Mouse (Mus musculus) embryonic fibroblast, embryonic 13.5 days (primary cell): Measurements from ENCODE around the gene Lrit3. TPM values are rescaled to one million over a fixed set of nuclear protein-coding genes. Genes with fewer than 3 reads are reported as not detected.

Experiments used
- H3K27ac ChIP-seq: 2 replicates; pipeline ENCODE4 v1.5.1; 2012; ENCODE audit warnings: low read length, control low read depth, inconsistent platforms; ENCODE audit not compliant: insufficient read depth
- H3K4me1 ChIP-seq: 2 replicates; pipeline ENCODE4 v1.6.1; 2011; ENCODE audit warnings: low read length; ENCODE audit not compliant: control insufficient read depth, insufficient read depth
- H3K4me3 ChIP-seq: 2 replicates; pipeline ENCODE4 v1.5.1; 2011; ENCODE audit warnings: mild to moderate bottlenecking, control low read depth, low read length; ENCODE audit not compliant: insufficient read depth
- CTCF ChIP-seq: IDR thresholded peaks from 2 replicates; pipeline ENCODE4 v1.5.1; 2011; ENCODE audit warnings: mild to moderate bottlenecking, control low read depth, low read length, moderate library complexity, borderline replicate concordance; ENCODE audit not compliant: insufficient read depth
- POLR2A ChIP-seq: IDR thresholded peaks from 2 replicates; pipeline ENCODE4 v1.6.1; 2011; ENCODE audit warnings: low read depth, mild to moderate bottlenecking, control low read depth, low read length, moderate library complexity
- polyA plus RNA-seq: library from polyadenylated mRNA; stranded (reverse); fragments of >200 nt; gene quantifications from 2 replicates; pipeline ENCODE4 v1.2.4, GENCODE M21; 2011; ENCODE audit warnings: low read depth; ENCODE audit not compliant: missing spikeins, insufficient read length

Gene Lrit3
- polyA plus RNA-seq, 1 experiment = not detected

- TF ChIP-seq POLR2A (no peak), CTCF (no peak)
- Histone ChIP-seq H3K4me1 (peaks cover 6% of the 10 kb centered on the region), H3K4me3 (no peak overlapping the region)
Observed at GRCm38 (mm10) chr3:129826691-129827090, 22.9 kb upstream of the Lrit3 start.

GRCm38 (mm10) chr3:129824891-129825290 lies 21.1 kb upstream of the Lrit3 start:
- TF ChIP-seq CTCF (no peak), POLR2A (no peak)
- peaks cover 6% of the 10 kb centered on the region for H3K4me1 ChIP-seq
- no peak overlapping the region for H3K27ac ChIP-seq
- H3K4me3 ChIP-seq = no peak overlapping the region

More at GRCm38 (mm10) chr3:129826691-129827090, 22.9 kb upstream of the Lrit3 start:
- no peak overlapping the region for H3K27ac ChIP-seq

DNA sequence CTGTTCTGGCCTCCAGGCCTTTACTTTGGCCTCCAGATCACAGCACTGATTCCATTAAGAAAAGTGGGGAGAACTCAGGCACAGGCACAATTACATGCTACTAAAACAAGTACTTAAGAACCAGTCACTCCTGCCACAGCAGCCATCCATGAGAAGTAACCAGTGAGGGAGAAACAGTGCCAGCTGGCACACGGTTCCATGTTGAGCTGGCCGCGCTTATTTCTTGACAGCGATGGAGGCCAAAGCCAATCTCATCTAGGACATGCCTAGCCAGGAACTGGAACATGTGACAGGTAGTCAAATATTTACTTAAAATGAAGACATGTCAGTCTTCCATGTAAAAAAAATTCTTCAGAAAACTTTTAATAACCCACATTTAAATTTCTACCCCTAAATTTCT lies 20.3 kb upstream of the Lrit3 start:
- no peak overlapping the region for H3K4me3 ChIP-seq
- H3K4me1 ChIP-seq = no peaks in the 10 kb centered on the region; the same call in 1 of the 2 replicates
- H3K27ac ChIP-seq = no peak overlapping the region
- TF ChIP-seq CTCF (no peak), POLR2A (no peak)

- no peaks in the 10 kb centered on the region for H3K4me1 ChIP-seq
- H3K4me3 ChIP-seq = no peak overlapping the region
- H3K27ac ChIP-seq = no peak overlapping the region
- TF ChIP-seq CTCF (no peak), POLR2A (no peak)
Observed at GRCm38 (mm10) chr3:129823293-129823692, 19.5 kb upstream of the Lrit3 start.

- no peaks in the 10 kb centered on the region for H3K4me1 ChIP-seq
- H3K27ac ChIP-seq = no peak within 1 kb of the TSS
- TF ChIP-seq POLR2A (no peak), CTCF (no peak)
- no peak within 1 kb of the TSS for H3K4me3 ChIP-seq
Observed at GRCm38 (mm10) chr3:129822206-129822775, 18.5 kb upstream of the Lrit3 start, which contains the start of gene Rrh. Gene Rrh, minus strand, starts transcription at chr3:129822587.

GRCm38 (mm10) chr3:129821736-129822135 lies 17.9 kb upstream of the Lrit3 start:
- no peak for TF ChIP-seq CTCF
- Histone ChIP-seq H3K4me3 (no peak overlapping the region), H3K4me1 (no peaks in the 10 kb centered on the region), H3K27ac (no peak overlapping the region)

- TF ChIP-seq CTCF (no peak), POLR2A (no peak)
- Histone ChIP-seq H3K4me1 (no peaks in the 10 kb centered on the region), H3K4me3 (no peak overlapping the region), H3K27ac (no peak overlapping the region)
Observed at GRCm38 (mm10) chr3:129820847-129821246, 17.0 kb upstream of the Lrit3 start.

- H3K27ac ChIP-seq = no peak overlapping the region
- no peak overlapping the region for H3K4me3 ChIP-seq
- H3K4me1 ChIP-seq = no peaks in the 10 kb centered on the region
- TF ChIP-seq POLR2A (no peak), CTCF (no peak)
Observed at GRCm38 (mm10) chr3:129799011-129799410, 4.8 kb downstream of the Lrit3 start.

GRCm38 (mm10) chr3:129798551-129798950 lies 5.3 kb downstream of the Lrit3 start:
- H3K4me1 ChIP-seq = no peaks in the 10 kb centered on the region
- H3K27ac ChIP-seq = no peak overlapping the region
- no peak overlapping the region for H3K4me3 ChIP-seq
- TF ChIP-seq CTCF (no peak), POLR2A (no peak)

- H3K4me1 ChIP-seq = no peaks in the 10 kb centered on the region
- no peak overlapping the region for H3K27ac ChIP-seq
- TF ChIP-seq CTCF = no peak
- no peak for TF ChIP-seq POLR2A
- H3K4me3 ChIP-seq = no peak overlapping the region
Observed at GRCm38 (mm10) chr3:129797341-129797740, 6.5 kb downstream of the Lrit3 start.
